Mouse (Mus musculus) thymus, postnatal 14 days (tissue): ENCODE measurements around the gene Kcng3.
A peak's percentile ranks its signal among the peaks of the same experiment; 100 is the strongest.

Source experiments
- DNase-seq: peaks from one replicate; pipeline ENCODE4 v3.0.0; 2021

Kcng3 gene

DNA sequence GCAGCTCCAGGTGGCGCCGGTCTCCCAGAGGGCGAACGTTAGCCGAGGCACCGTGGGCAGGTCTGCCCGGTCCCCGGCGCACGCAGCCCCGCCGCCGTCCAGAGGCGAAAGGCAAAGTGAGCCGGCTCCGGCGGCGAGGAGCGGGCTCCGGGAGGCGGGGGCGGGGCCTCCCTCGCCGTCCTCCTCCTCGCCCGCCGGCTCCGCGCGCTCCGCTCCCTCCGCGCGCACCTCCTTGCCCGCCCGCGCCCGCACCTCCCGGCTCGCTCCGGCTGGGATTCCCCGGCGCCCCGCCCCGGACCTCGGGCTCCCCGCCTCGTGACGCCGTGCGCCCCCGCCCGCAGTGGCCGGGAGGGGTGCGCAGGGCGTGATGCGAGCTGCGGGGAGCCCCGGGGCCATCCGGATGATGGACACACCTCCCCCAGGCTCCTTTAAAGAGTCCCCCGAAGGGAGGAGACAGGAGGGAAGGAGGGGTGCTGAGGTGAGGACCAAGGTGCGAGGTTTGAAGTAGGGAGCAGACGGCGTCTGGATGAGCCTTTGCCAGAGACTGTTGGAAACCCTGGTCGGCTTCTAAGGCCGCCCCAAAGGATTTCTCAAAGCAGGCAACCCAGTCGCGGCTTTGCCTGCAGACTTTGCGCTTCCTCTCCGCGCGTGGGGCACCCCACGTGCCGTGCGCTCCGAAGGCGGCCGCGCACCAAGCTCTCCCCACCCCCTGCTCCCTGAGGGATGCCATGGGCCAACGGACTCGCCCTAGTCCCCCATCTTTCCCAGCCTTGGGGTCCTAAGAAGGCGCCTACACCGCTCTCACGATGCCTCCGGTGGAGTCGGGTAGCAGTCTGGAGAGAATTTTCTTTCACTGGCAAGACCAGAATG lies at the start of gene Kcng3:
Gene Kcng3, minus strand, starts transcription at position 113 of the 870 bp plus-strand sequence.
- DNase-seq = peak; percentile 43

DNA sequence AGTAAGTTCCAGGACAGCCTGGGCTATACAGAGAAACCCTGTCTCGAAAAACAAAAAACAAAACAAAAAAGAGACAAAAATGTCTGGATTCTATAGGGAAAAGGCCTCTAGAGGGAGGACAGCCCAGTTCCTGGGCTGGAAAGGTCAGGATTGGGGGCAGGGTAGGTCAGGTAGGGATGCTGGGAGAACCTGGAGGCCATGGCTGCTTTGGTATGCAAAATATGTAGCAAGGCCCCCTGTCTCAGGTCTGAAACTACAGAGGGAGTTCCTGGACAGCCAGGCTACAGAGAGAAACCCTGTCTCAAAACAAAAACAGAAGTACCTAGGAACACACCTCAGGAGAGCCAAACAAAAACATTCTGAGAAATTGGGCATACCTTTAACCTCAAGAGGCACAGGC lies 45.7 kb upstream of the Kcng3 start:
- DNase-seq = no peak

- DNase-seq = no peak
Measured at GRCm38 (mm10) chr17:83672685-83673084, 41.0 kb upstream of the Kcng3 start.

DNA sequence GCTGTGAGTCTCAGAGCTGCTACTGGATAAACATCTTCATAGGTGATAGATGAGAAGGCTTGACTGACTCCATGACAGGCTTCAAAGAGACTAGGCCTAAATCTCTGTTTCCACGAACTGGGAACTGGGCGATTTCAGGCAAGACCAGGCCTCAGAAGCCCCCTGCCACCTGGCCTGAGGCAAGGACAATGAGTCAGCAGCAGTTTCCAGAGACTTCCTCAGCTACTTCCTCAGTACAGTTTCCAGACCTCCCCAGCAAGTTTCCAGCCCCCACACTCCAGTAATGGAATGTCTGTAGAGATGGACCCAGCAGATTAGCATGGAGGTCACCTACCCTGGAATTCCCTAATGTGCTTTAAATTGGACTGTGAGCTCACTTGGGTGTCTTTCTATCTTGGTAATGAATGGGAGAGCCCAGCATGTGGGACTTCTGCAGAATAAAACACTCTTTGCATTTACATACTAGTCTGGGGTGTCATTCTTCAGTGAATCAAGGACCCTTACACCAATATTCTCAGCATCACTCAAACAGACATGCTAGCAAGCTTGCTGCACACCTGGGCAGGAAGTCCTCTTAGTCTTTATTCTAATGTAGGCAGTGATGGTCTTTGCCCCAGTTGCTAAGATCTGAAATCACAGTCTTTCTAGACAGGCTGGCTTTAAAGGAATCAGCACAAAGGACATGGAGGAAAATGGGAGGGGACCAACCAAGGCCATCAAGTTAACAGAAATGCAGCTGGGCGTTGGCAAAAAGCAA lies 36.4 kb upstream of the Kcng3 start:
- DNase-seq = peak; percentile 35

DNA sequence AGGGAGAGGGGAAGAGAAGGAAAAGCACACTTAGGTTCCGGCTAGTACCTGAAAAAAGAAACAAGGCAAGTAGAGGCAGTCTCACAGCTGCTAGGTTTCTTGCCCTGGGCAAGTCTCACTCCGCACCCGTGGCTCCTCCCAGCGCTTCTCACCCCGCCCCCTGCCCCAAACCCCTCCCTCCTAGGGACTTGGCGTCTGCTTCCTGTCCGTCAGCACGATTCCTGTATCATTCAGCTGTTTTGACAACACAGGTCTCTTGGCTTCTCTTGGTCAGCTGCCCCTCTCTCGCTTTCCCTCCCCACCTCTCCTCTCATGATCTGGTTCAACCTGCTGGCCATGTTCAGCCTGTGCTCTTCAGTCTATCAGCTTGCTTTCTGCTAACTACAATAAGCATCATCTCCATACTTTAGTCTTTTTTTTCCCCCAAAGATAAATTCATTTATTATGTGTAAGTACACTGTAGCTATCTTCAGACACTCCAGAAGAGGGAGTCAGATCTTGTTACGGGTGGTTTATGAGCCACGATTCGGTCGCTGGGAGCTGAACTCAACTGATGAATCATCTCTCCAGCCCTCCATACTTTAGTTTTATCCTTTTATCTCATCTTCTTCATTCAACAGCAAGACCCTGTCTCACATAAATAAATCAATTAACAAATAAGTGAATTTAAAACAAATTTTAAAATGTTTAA lies 35.0 kb upstream of the Kcng3 start:
- DNase-seq = peak; percentile 33

DNA sequence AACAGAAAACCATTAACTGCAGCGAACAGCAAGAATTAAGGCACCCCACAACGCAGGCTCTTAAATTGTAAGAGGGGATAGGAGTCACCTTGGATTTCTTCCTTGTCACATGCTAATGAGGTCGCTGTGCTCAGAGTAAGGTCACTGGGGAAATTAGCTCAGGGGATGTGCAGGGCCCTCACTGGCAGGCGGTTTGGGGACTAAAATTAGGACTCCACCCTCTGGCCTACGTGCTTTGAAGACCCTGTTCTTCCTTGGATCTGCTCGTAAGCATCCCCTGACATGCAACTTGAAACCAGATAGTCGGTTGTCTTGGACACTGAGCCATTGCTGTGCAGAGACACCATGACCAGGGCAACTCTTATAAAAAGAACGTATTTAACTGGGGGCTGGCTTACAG lies 33.1 kb upstream of the Kcng3 start:
- DNase-seq = no peak

DNA sequence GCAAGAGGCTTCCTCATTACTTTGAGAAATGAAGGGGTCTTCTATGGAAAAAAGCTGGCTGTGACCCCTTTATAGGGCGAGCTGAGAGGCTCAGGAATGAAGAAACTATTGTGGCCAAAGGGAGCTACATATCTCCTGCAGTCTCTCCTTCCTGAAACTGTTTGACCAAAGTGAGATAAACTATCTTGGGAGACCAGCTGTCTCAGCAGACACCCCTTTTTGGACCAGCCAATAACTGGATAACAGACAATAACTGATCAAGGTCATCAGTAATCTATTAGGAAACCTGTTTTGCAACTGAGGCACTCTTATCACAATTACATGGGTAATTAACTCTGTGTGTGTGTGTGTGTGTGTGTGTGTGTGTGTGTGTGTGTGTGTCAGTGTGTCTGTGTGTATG lies 27.2 kb upstream of the Kcng3 start:
- no peak for DNase-seq

DNA sequence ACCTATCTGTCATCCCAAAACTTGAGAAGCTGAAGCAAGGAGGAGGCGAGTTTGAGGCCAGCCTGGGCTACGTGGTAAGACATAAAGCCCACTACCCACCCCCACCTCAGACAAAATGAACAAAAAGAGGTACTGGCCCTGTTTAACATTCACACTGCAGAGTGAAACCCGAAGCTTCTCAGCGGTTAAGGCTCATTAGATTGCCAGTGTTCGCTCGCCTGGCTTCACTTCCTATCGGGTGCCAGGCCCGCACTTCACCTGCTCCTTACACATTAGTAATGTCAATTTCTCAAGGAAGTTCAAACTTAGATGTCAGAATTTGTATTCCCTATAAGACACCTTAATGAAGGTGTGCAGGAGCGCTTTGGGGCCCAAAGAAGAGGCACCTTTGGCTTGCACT lies 25.7 kb upstream of the Kcng3 start:
- DNase-seq = no peak

- DNase-seq = no peak
Measured at GRCm38 (mm10) chr17:83655732-83656131, 24.0 kb upstream of the Kcng3 start.

- peak; percentile 75 for DNase-seq
Measured at GRCm38 (mm10) chr17:83654651-83655136, 23.0 kb upstream of the Kcng3 start.

- no peak for DNase-seq
Measured at GRCm38 (mm10) chr17:83653635-83654034, 21.9 kb upstream of the Kcng3 start.

DNA sequence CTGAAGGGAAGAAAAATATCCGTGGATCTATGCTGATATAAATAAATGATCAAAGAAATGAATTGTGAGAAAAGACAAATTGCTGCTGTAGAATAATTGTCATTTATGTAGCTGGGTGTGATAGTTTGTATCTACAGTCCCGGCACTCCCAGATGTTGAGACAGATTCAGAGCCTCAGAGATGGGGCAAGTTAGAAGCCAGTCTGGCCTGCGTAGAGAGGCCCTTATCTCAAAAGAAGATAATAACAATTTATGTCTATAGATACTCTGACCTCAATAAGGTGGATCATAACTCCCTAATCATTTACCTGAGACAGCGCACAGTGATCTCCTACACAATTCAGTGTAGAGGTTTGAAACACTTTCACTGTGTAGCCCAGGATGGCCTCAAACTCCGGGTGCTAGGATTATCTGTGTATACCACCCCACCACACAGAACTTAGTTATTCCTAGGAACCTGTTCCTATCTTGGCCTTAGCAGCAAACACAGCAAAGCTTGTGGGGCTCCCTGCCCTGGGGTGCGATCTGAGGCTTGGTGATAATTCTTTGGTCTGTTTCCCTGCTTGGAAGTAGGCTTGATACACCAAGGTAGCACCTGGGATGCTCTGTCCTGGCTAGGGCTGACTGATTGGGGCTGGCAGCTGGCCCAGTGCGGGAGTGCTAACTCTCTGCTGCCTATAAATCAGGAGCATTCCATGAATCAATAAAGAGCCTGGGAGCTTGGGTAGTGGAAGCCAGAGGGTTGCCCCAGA lies 19.4 kb upstream of the Kcng3 start:
- DNase-seq = no peak

DNA sequence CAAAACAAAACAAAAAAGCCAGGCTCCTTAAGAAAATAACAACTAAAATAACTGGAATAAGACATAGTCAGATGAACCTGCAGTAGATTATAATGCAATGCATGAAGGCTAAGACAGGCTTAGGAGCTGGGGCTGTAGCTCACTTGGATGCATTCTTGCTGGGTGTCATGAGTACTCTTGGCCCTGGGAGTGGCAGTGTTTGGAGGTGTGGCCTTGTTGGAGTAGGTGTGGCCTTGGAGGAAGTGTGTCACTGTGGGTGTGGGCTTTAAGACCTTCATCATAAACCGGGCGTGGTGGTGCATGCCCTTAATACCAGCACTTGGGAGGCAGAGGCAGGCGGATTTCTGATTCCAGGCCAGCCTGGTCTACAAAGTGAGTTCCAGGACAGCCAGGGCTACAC lies 18.3 kb upstream of the Kcng3 start:
- DNase-seq = no peak

DNA sequence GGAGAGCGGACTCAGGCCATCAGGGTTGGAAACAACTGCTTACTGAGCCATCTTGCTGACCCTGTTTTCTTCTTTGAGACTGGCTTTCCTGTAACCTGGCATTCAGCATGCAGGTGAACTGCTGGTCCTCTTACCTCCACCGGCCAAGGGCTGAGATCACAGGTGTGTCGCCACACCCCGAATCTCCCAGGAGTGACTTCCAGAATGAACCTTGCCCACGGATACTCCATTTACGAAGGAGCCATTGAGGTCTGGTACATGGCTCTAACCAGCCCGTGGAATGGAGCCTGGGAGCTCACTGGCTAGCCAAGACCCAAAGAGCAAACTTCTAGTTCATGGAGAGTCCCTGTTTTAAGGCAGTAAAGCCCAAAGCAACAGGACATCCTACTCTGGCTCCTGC lies 15.7 kb upstream of the Kcng3 start:
- DNase-seq = no peak

GRCm38 (mm10) chr17:83646425-83647163 lies 14.9 kb upstream of the Kcng3 start:
- peak; percentile 30 for DNase-seq

GRCm38 (mm10) chr17:83645226-83645808 lies 13.6 kb upstream of the Kcng3 start:
- DNase-seq = peak; percentile 62

GRCm38 (mm10) chr17:83637393-83637792 lies 5.7 kb upstream of the Kcng3 start:
- DNase-seq = peak; percentile 74

- no peak for DNase-seq
Measured at GRCm38 (mm10) chr17:83636443-83636842, 4.7 kb upstream of the Kcng3 start.

GRCm38 (mm10) chr17:83632653-83633570 lies 1.2 kb upstream of the Kcng3 start:
- peak; percentile 79 for DNase-seq
